Mouse (Mus musculus): ENCODE measurements around the gene Ddit4.

GRCm38 (mm10) chr10:59902606-59902990, 49.0 kb downstream of the Ddit4 start:
- no peak for TF ChIP-seq EP300 (IDR thresholded peaks at IDR 0.05)
- TF ChIP-seq CTCF (IDR thresholded peaks at IDR 0.05) = peak; percentile 17; the same call in 1 of the 2 replicates

Measured in lung, postnatal 0 days (tissue).